Mouse (Mus musculus): ENCODE results near the gene Fam210b. TPM values are rescaled to one million over a fixed set of nuclear protein-coding genes. Genes with fewer than 3 reads are reported as not detected.

Fam210b gene
- polyA plus RNA-seq, 1 experiment, result 15.0 TPM

DNA sequence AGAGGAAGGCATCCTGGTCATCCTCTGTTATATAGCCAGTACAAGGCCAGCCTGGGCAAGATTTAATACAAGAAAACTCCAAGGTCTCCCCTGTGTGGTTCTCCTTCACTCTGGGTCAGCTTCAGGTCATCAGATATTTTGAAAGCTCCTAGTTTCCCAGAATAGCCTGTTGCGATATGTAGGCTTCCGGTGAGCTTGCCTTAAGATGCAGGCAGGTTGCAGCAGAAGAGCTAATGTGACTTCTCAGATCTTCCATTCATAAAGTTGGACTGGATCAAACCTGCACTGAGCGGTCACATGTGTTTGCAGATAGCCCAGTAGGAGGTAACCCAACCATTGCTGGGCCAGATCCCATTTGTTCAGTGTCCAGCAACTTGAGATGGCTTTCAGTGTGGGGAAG is 39.4 kb downstream of the Fam210b start:
- H3K27ac ChIP-seq (ENCODE audit: insufficient read depth, low read length), result no peak overlapping the region
- no peak for TF ChIP-seq CTCF (IDR thresholded peaks at IDR 0.05; ENCODE audit: extremely low read depth, insufficient read depth, insufficient read length, insufficient replicate concordance)
- no peak for TF ChIP-seq POLR2A (IDR thresholded peaks at IDR 0.05; ENCODE audit: low read depth, low read length)
- no peaks in the 10 kb centered on the region for H3K27me3 ChIP-seq (ENCODE audit: control insufficient read depth, insufficient read depth, low read length)
- DNase-seq (ENCODE audit: low read depth in 1 of 2, low spot score in 2 of 2), result no peak
- H3K4me1 ChIP-seq (ENCODE audit: control insufficient read depth, insufficient read depth, insufficient read length), result peaks cover 5% of the 10 kb centered on the region; the same call in 1 of the 2 replicates
- no peak overlapping the region for H3K4me3 ChIP-seq (ENCODE audit: extremely low read depth, insufficient read depth, insufficient read length)
- H3K36me3 ChIP-seq (ENCODE audit: control insufficient read depth, insufficient read depth, low read length), result peaks cover 12% of the 10 kb centered on the region
- 92% methylated on average over 3 of the region's 3 CpGs for WGBS

DNA sequence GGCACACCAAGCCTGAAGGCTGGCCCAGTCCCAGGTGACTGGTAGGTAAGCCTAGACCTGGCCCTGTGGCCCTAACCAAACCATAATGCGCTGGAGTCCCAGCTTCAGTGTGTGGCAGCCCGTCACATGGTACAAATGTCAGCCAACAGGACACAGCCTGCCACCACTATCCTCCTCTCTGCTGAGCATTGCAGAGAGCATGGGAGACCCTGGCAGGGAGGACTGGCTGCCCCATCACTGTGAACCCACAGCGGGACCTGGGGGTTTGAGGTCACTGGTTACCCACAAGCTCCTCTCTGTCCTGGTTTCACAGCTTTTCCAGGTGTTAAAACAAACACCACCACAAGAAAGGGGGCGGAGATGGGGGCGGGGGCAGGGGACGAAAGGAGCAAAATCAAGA is 45.0 kb downstream of the Fam210b start:
- H3K4me3 ChIP-seq (ENCODE audit: extremely low read depth, insufficient read depth, insufficient read length), result no peak overlapping the region
- peaks cover 10% of the 10 kb centered on the region; the same call in 1 of the 2 replicates for H3K4me1 ChIP-seq (ENCODE audit: control insufficient read depth, insufficient read depth, insufficient read length)
- H3K36me3 ChIP-seq (ENCODE audit: control insufficient read depth, insufficient read depth, low read length), result no peaks in the 10 kb centered on the region
- TF ChIP-seq POLR2A (IDR thresholded peaks at IDR 0.05; ENCODE audit: low read depth, low read length) (no peak), CTCF (IDR thresholded peaks at IDR 0.05; ENCODE audit: extremely low read depth, insufficient read depth, insufficient read length, insufficient replicate concordance) (no peak)
- no peaks in the 10 kb centered on the region for H3K27me3 ChIP-seq (ENCODE audit: control insufficient read depth, insufficient read depth, low read length)
- 22% methylated on average over 6 of the region's 6 CpGs for WGBS
- no peak overlapping the region for H3K27ac ChIP-seq (ENCODE audit: insufficient read depth, low read length)
- DNase-seq (ENCODE audit: low read depth in 1 of 2, low spot score in 2 of 2), result no peak

DNA sequence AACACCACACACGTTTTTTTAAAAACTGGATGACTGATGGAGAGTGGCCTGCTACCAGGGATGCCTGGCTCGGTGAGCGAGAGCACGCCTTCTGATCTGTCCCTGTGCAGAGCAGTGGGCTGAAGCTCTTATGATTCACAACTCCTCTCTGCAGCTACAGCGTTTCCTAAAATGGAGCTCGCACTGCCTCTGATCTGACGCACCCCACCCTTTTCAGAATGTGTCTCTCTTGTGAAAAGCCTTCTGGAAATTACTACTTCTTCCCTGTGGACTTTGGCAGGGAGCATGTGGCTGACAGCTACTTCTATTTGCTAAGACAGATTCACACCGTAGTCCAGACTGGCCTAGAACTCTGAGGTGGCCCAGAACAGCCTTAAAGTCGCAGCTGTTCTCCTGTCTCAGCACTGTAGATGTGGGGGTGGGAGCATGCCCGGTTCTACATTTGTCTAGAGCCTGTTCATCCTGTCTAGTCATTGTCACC is 46.7 kb downstream of the Fam210b start:
- Histone ChIP-seq H3K27me3 (ENCODE audit: control insufficient read depth, insufficient read depth, low read length) (no peaks in the 10 kb centered on the region), H3K4me3 (ENCODE audit: extremely low read depth, insufficient read depth, insufficient read length) (no peak overlapping the region), H3K36me3 (ENCODE audit: control insufficient read depth, insufficient read depth, low read length) (no peaks in the 10 kb centered on the region), H3K27ac (ENCODE audit: insufficient read depth, low read length) (no peak overlapping the region), H3K4me1 (ENCODE audit: control insufficient read depth, insufficient read depth, insufficient read length) (peaks cover 10% of the 10 kb centered on the region; the same call in 1 of the 2 replicates)
- WGBS, result 54% methylated on average over 10 of the region's 10 CpGs
- TF ChIP-seq POLR2A (IDR thresholded peaks at IDR 0.05; ENCODE audit: low read depth, low read length), result no peak
- TF ChIP-seq CTCF (IDR thresholded peaks at IDR 0.05; ENCODE audit: extremely low read depth, insufficient read depth, insufficient read length, insufficient replicate concordance), result no peak
- DNase-seq (ENCODE audit: low read depth in 1 of 2, low spot score in 2 of 2), result no peak

DNA sequence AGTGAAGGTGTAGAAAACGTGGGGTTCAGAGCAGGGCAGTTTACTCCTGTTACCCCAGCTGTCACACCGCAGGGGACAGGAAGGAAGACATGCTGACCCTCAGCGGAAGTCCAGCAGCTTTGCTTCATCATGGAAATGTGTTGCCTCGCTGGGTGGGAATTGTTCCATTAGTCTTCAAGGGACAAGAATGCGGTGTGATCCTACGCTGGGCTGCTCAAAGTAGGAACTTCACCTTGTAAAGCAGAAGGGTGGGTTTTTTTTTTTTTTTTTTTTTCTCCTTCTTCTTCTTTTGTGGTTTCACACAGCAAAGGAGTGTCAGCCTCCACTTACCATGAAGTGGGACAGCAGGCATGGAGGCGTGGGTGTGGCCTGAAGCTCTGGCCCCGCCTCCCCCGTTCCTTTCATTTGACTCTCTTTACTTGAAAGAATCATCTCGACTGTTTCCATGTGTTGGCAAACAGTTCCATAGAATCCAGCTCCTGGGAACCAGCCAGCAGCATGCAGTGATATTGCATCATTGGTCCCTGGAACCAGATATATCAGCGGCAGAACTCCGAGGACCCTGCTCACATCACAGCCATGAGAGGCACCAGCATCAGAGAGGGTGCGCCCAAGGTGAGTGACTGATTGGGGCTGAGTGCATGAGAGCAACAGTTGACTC is 48.2 kb downstream of the Fam210b start, which contains the start of gene Cass4:
TSS of gene Cass4 (plus strand) at position 404 of the 661 bp plus-strand sequence.
- Histone ChIP-seq H3K4me1 (ENCODE audit: control insufficient read depth, insufficient read depth, insufficient read length) (peaks cover 10% of the 10 kb centered on the region; the same call in 1 of the 2 replicates), H3K27me3 (ENCODE audit: control insufficient read depth, insufficient read depth, low read length) (no peaks in the 10 kb centered on the region), H3K27ac (ENCODE audit: insufficient read depth, low read length) (peak within 1 kb of the TSS; percentile 46), H3K36me3 (ENCODE audit: control insufficient read depth, insufficient read depth, low read length) (no peaks in the 10 kb centered on the region), H3K4me3 (ENCODE audit: extremely low read depth, insufficient read depth, insufficient read length) (peak within 1 kb of the TSS; percentile 39; the same call in 1 of the 2 replicates)
- peak; percentile 47 to 67 for DNase-seq (ENCODE audit: low read depth in 1 of 2, low spot score in 2 of 2)
- WGBS, result 11% methylated on average over 13 of the region's 13 CpGs
- no peak for TF ChIP-seq POLR2A (IDR thresholded peaks at IDR 0.05; ENCODE audit: low read depth, low read length)
- no peak for TF ChIP-seq CTCF (IDR thresholded peaks at IDR 0.05; ENCODE audit: extremely low read depth, insufficient read depth, insufficient read length, insufficient replicate concordance)

DNA sequence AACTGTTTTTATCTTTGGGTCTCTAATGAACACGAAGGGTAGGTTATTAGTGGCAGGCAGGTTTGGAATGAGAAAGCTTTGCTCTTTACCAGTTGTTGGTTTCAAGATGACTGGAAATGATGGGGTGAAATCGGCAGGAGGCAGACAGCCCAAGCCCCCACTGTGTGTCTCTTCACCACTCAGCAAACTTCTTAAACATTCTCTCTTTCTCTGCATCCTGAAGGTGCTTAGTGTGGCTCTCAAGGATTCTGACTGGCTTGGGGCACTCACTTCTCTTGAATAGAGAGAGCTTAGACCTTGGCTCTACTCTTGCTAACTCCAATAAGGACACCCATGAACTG is 48.7 kb downstream of the Fam210b start:
- Histone ChIP-seq H3K27ac (ENCODE audit: insufficient read depth, low read length) (0 out of 2 replicates have a peak overlapping the region, but pooled peaks have one; percentile 16), H3K27me3 (ENCODE audit: control insufficient read depth, insufficient read depth, low read length) (no peaks in the 10 kb centered on the region), H3K36me3 (ENCODE audit: control insufficient read depth, insufficient read depth, low read length) (no peaks in the 10 kb centered on the region), H3K4me3 (ENCODE audit: extremely low read depth, insufficient read depth, insufficient read length) (peak overlapping the region; percentile 39; the same call in 1 of the 2 replicates), H3K4me1 (ENCODE audit: control insufficient read depth, insufficient read depth, insufficient read length) (peaks cover 10% of the 10 kb centered on the region; the same call in 1 of the 2 replicates)
- 52% methylated on average over 2 of the region's 2 CpGs for WGBS
- DNase-seq (ENCODE audit: low read depth in 1 of 2, low spot score in 2 of 2), result no peak
- no peak for TF ChIP-seq POLR2A (IDR thresholded peaks at IDR 0.05; ENCODE audit: low read depth, low read length)
- TF ChIP-seq CTCF (IDR thresholded peaks at IDR 0.05; ENCODE audit: extremely low read depth, insufficient read depth, insufficient read length, insufficient replicate concordance), result no peak

DNA sequence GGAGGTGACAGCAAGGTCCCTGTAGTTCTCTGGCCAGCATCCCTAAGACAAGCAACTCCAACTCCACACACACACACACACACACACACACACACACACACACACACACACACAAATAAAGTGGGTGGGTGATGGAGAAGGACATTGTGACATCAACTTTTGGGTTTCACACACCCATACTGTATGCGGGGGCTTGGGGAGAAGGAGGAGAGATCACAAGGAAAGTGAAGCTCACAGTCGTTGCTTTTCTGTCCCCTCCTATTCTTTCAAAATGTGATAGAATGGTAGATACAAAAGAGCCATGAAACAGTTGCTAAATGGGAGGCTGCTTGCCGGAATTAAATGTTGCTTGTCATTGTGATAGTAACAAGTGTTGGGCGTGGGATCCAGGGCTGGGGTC is 49.3 kb downstream of the Fam210b start:
- TF ChIP-seq CTCF (IDR thresholded peaks at IDR 0.05; ENCODE audit: extremely low read depth, insufficient read depth, insufficient read length, insufficient replicate concordance) (no peak), POLR2A (IDR thresholded peaks at IDR 0.05; ENCODE audit: low read depth, low read length) (no peak)
- Histone ChIP-seq H3K4me1 (ENCODE audit: control insufficient read depth, insufficient read depth, insufficient read length) (peaks cover 13% of the 10 kb centered on the region; the same call in 1 of the 2 replicates), H3K27ac (ENCODE audit: insufficient read depth, low read length) (no peak overlapping the region), H3K27me3 (ENCODE audit: control insufficient read depth, insufficient read depth, low read length) (no peaks in the 10 kb centered on the region), H3K36me3 (ENCODE audit: control insufficient read depth, insufficient read depth, low read length) (no peaks in the 10 kb centered on the region), H3K4me3 (ENCODE audit: extremely low read depth, insufficient read depth, insufficient read length) (no peak overlapping the region)
- no peak for DNase-seq (ENCODE audit: low read depth in 1 of 2, low spot score in 2 of 2)
- 71% methylated on average over 4 of the region's 4 CpGs for WGBS

DNA sequence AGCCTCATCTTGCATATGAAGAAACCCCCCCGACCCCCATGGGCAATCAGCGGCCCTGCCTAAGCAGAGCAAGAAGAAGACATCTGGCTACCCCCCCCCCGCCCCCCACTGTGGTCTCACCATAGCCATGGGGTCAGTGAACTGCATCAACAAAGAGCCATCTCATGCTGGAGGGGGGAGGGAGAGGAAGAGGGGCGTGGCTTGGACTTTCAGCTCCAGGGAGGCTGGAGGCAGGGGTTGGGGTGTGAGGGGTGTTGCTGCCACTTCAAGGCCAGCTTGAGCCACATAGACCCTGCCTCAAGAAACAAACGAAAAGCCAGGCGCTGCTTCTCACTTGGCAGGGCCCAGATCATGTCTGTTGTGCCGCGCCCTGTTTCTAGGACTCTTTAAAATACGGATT is 50.6 kb downstream of the Fam210b start:
- WGBS, result 65% methylated on average over 9 of the region's 9 CpGs
- H3K27me3 ChIP-seq (ENCODE audit: control insufficient read depth, insufficient read depth, low read length), result no peaks in the 10 kb centered on the region
- no peak overlapping the region for H3K27ac ChIP-seq (ENCODE audit: insufficient read depth, low read length)
- no peak overlapping the region for H3K4me3 ChIP-seq (ENCODE audit: extremely low read depth, insufficient read depth, insufficient read length)
- TF ChIP-seq CTCF (IDR thresholded peaks at IDR 0.05; ENCODE audit: extremely low read depth, insufficient read depth, insufficient read length, insufficient replicate concordance), result no peak
- no peak for TF ChIP-seq POLR2A (IDR thresholded peaks at IDR 0.05; ENCODE audit: low read depth, low read length)
- no peak for DNase-seq (ENCODE audit: low read depth in 1 of 2, low spot score in 2 of 2)
- no peaks in the 10 kb centered on the region for H3K36me3 ChIP-seq (ENCODE audit: control insufficient read depth, insufficient read depth, low read length)
- peaks cover 16% of the 10 kb centered on the region for H3K4me1 ChIP-seq (ENCODE audit: control insufficient read depth, insufficient read depth, insufficient read length)
